8 mouse cellular contexts compared by ENCODE assay signal in genomic region chr3:135826684-135827249, GRCm38 (mm10). TPM values are rescaled to one million over a fixed set of nuclear protein-coding genes. Genes with fewer than 3 reads are reported as not detected.
DNase-seq lines count a peak whose midpoint lies in the region; ATAC-seq and TF ChIP-seq lines count a peak whose summit lies in the region.

No protein-coding gene starts in this region.

- 0 out of 2 replicates have a peak, but pooled peaks cover 8% of the 10 kb centered on the region for H3K4me1 ChIP-seq in kidney, embryonic 14.5 days (ENCODE audit: control insufficient read depth, insufficient read depth, low read length)
- H3K4me1 ChIP-seq in embryonic facial prominence, embryonic 13.5 days: peaks cover 9% of the 10 kb centered on the region; the same call in 1 of the 2 replicates
- peaks cover 9% of the 10 kb centered on the region for H3K4me1 ChIP-seq in limb, embryonic 14.5 days (ENCODE audit: control insufficient read depth, insufficient read depth, low read length)
- peaks cover 13% of the 10 kb centered on the region; the same call in 1 of the 2 replicates for H3K4me1 ChIP-seq in neural tube, embryonic 12.5 days

- peak overlapping the region; percentile 66 for H3K4me3 ChIP-seq in kidney, embryonic 14.5 days (ENCODE audit: low read length)
- H3K4me3 ChIP-seq in embryonic facial prominence, embryonic 13.5 days: peak overlapping the region; percentile 72
- H3K4me3 ChIP-seq in limb, embryonic 14.5 days (replicated peaks; ENCODE audit: low read length): peak overlapping the region; percentile 59
- peak overlapping the region; percentile 56 for H3K4me3 ChIP-seq in neural tube, embryonic 12.5 days

- WGBS in kidney, embryonic 14.5 days: 22% methylated on average over 12 of the region's 12 CpGs
- WGBS in embryonic facial prominence, embryonic 13.5 days: 18% methylated on average over 12 of the region's 12 CpGs
- WGBS in limb, embryonic 14.5 days: 24% methylated on average over 12 of the region's 12 CpGs
- WGBS in neural tube, embryonic 12.5 days: 24% methylated on average over 12 of the region's 12 CpGs

- H3K4me2 ChIP-seq in kidney, embryonic 14.5 days (replicated peaks; ENCODE audit: low read depth, low read length): peak overlapping the region; percentile 83
- H3K4me2 ChIP-seq in embryonic facial prominence, embryonic 13.5 days: peak overlapping the region; percentile 96
- peak overlapping the region; percentile 86 for H3K4me2 ChIP-seq in limb, embryonic 14.5 days (replicated peaks; ENCODE audit: low read depth, low read length, severe bottlenecking)
- H3K4me2 ChIP-seq in neural tube, embryonic 12.5 days (replicated peaks): peak overlapping the region; percentile 96

- H3K9me3 ChIP-seq in kidney, embryonic 14.5 days (ENCODE audit: control insufficient read depth, low read length): no peaks in the 10 kb centered on the region
- no peaks in the 10 kb centered on the region for H3K9me3 ChIP-seq in embryonic facial prominence, embryonic 13.5 days
- H3K9me3 ChIP-seq in limb, embryonic 14.5 days (ENCODE audit: control insufficient read depth, low read length): no peaks in the 10 kb centered on the region
- no peaks in the 10 kb centered on the region for H3K9me3 ChIP-seq in neural tube, embryonic 12.5 days

- no peaks in the 10 kb centered on the region for H3K27me3 ChIP-seq in kidney, embryonic 14.5 days (ENCODE audit: control insufficient read depth, insufficient read depth, low read length)
- no peaks in the 10 kb centered on the region for H3K27me3 ChIP-seq in embryonic facial prominence, embryonic 13.5 days
- H3K27me3 ChIP-seq in limb, embryonic 14.5 days (ENCODE audit: control insufficient read depth, insufficient read depth, low read length): no peaks in the 10 kb centered on the region
- H3K27me3 ChIP-seq in neural tube, embryonic 12.5 days (replicated peaks): 0 out of 2 replicates have a peak, but pooled peaks cover 3% of the 10 kb centered on the region

- H3K36me3 ChIP-seq in kidney, embryonic 14.5 days (ENCODE audit: control insufficient read depth, insufficient read depth, low read length): no peaks in the 10 kb centered on the region
- no peaks in the 10 kb centered on the region for H3K36me3 ChIP-seq in embryonic facial prominence, embryonic 13.5 days
- H3K36me3 ChIP-seq in limb, embryonic 14.5 days (ENCODE audit: control insufficient read depth, insufficient read depth, low read length): no peaks in the 10 kb centered on the region
- no peaks in the 10 kb centered on the region for H3K36me3 ChIP-seq in neural tube, embryonic 12.5 days

- no peak for DNase-seq in kidney, postnatal 10 days
- DNase-seq in limb, embryonic 14.5 days (ENCODE audit: low spot score): no peak
- no peak for DNase-seq in urinary bladder, postnatal 14 days (ENCODE audit: low spot score)
- DNase-seq in frontal cortex, postnatal 10 days (ENCODE audit: low spot score in 2 of 2): no peak
- no peak for DNase-seq in cerebellum, adult 11-12 months

- peak overlapping the region; percentile 67 for H3K9ac ChIP-seq in kidney, embryonic 14.5 days (ENCODE audit: low read depth, low read length)
- peak overlapping the region; percentile 80 for H3K9ac ChIP-seq in embryonic facial prominence, embryonic 13.5 days
- H3K9ac ChIP-seq in limb, embryonic 14.5 days (ENCODE audit: low read depth, low read length, severe bottlenecking): peak overlapping the region; percentile 52
- peak overlapping the region; percentile 67 for H3K9ac ChIP-seq in neural tube, embryonic 12.5 days

- no peak overlapping the region for H3K27ac ChIP-seq in kidney, embryonic 14.5 days (ENCODE audit: low read depth, low read length)
- H3K27ac ChIP-seq in embryonic facial prominence, embryonic 13.5 days: peak overlapping the region; percentile 71; the same call in 1 of the 2 replicates
- H3K27ac ChIP-seq in limb, embryonic 14.5 days (replicated peaks; ENCODE audit: low read depth, low read length): no peak overlapping the region
- H3K27ac ChIP-seq in neural tube, embryonic 12.5 days: no peak overlapping the region

- no peak for ATAC-seq in kidney, embryonic 14.5 days (ENCODE audit: low FRiP score, low TSS enrichment)
- no peak for ATAC-seq in embryonic facial prominence, embryonic 13.5 days (ENCODE audit: insufficient number of reproducible peaks, insufficient read depth, low FRiP score, low TSS enrichment, low read depth)
- no peak for ATAC-seq in limb, embryonic 14.5 days (ENCODE audit: low FRiP score, low read depth)
- ATAC-seq in neural tube, embryonic 12.5 days (ENCODE audit: low FRiP score, low read depth): no peak

- TF ChIP-seq POLR2A in limb, embryonic 14.5 days (IDR thresholded peaks at IDR 0.05; ENCODE audit: borderline replicate concordance, extremely low read depth, insufficient read depth, insufficient read length): no peak

RNA-seq across cellular contexts. Expression of gene Slc39a8, which starts 1.7 kb away (rescaled TPM):
- polyA plus RNA-seq in kidney, embryonic 14.5 days (2014; fragmentation: Nextera tagmentation; extraction: Ambion mirVana): 9.5 and 15.2 TPM in 2 replicates
- 9.2 and 11.3 TPM in 2 replicates for polyA plus RNA-seq in embryonic facial prominence, embryonic 13.5 days (2015; fragmentation: Nextera tagmentation; extraction: Ambion mirVana)
- polyA plus RNA-seq in limb, embryonic 14.5 days (2012; rRNA removed): 3.9 and 4.2 TPM in 2 replicates
- 5.3 and 5.9 TPM in 2 replicates for polyA plus RNA-seq in limb, embryonic 14.5 days (2014; fragmentation: Nextera tagmentation; extraction: Ambion mirVana)
- polyA plus RNA-seq in neural tube, embryonic 12.5 days (2016; fragmentation: Nextera tagmentation; extraction: Ambion mirVana): 14.6 and 16.1 TPM in 2 replicates
